Mouse (Mus musculus) spleen, adult 2 months (tissue): ENCODE results near the gene Cnppd1. TPM values are rescaled to one million over a fixed set of nuclear protein-coding genes. Genes with fewer than 3 reads are reported as not detected.

Experiments used
- DNase-seq, 2 experiments: peaks; one replicate each; pipeline versions ENCODE4 v3.0.0 to v3.0.0-alpha.2; 2012 to 2021; ENCODE audit warnings: low spot score in 2 of 2, low read depth in 1 of 2
- H3K27ac ChIP-seq: fragments of 200-500 bp; 2 replicates; pipeline ENCODE4 v1.5.1; 2012; ENCODE audit warnings: low read length, inconsistent platforms; ENCODE audit not compliant: insufficient read depth
- H3K27me3 ChIP-seq: fragments of 200-500 bp; 2 replicates; pipeline ENCODE4 v1.6.1; 2012; ENCODE audit warnings: mild to moderate bottlenecking, moderate library complexity, low read length, inconsistent platforms; ENCODE audit not compliant: control insufficient read depth, insufficient read depth
- H3K36me3 ChIP-seq: fragments of 200-500 bp; 2 replicates; pipeline ENCODE4 v1.6.1; 2012; ENCODE audit warnings: mild to moderate bottlenecking, low read length, inconsistent platforms; ENCODE audit not compliant: control insufficient read depth, insufficient read depth
- H3K4me1 ChIP-seq: fragments of 200-500 bp; 2 replicates; pipeline ENCODE4 v1.6.1; 2011; ENCODE audit warnings: inconsistent platforms; ENCODE audit not compliant: control insufficient read depth, insufficient read depth, insufficient read length
- H3K4me3 ChIP-seq: fragments of 200-500 bp; 2 replicates; pipeline ENCODE4 v1.5.1; 2011; ENCODE audit warnings: mild to moderate bottlenecking, inconsistent platforms; ENCODE audit not compliant: insufficient read depth, insufficient read length; ENCODE audit errors: extremely low read depth
- CTCF ChIP-seq: fragments of 200-500 bp; IDR thresholded peaks from 2 replicates; pipeline ENCODE4 v1.5.1; 2011; ENCODE audit warnings: mild to moderate bottlenecking, inconsistent platforms; ENCODE audit not compliant: insufficient read depth, insufficient read length, insufficient replicate concordance; ENCODE audit errors: extremely low read depth
- POLR2A ChIP-seq: fragments of 200-500 bp; IDR thresholded peaks from 2 replicates; pipeline ENCODE4 v1.6.1; 2011; ENCODE audit warnings: low read depth, low read length, inconsistent platforms
- WGBS: fragments of 180-500 bp; shearing (Covaris S2); methylation state at CpG from one replicate; pipeline ENCODE4 v1.1.7; 2018; 5-methylcytosine and 5-hydroxymethylcytosine counted together
- polyA plus RNA-seq: library from polyadenylated mRNA; depleted of rRNA; stranded (reverse); fragments of >200 nt; gene quantifications from 2 replicates; pipeline ENCODE4 v1.2.3, GENCODE M21; 2012

Gene Cnppd1
- polyA plus RNA-seq, 1 experiment = 59.3 TPM

- Histone ChIP-seq H3K4me3 (peak within 1 kb of the TSS; percentile 77), H3K4me1 (no peaks in the 10 kb centered on the region; the same call in 1 of the 2 replicates), H3K36me3 (peaks cover 20% of the 10 kb centered on the region), H3K27me3 (no peaks in the 10 kb centered on the region), H3K27ac (peak within 1 kb of the TSS; percentile 86)
- 4% methylated on average over 56 of the region's 59 CpGs for WGBS
- DNase-seq = peak; percentile 92 to 98
- TF ChIP-seq POLR2A (peak; percentile 40), CTCF (no peak)
These were observed 26.3 kb upstream of the Cnppd1 start, which contains the start of gene Zfand2b for GRCm38 (mm10) chr1:75168472-75169464. TSS of gene Zfand2b (plus strand) at chr1:75168646.

- H3K36me3 ChIP-seq = peaks cover 20% of the 10 kb centered on the region
- DNase-seq = no peak
- WGBS = 12% methylated on average over 7 of the region's 7 CpGs
- TF ChIP-seq CTCF (no peak), POLR2A (no peak)
- H3K27ac ChIP-seq = peak overlapping the region; percentile 61
- H3K27me3 ChIP-seq = no peaks in the 10 kb centered on the region
- H3K4me1 ChIP-seq = no peaks in the 10 kb centered on the region; the same call in 1 of the 2 replicates
- H3K4me3 ChIP-seq = peak overlapping the region; percentile 77
These were observed 25.6 kb upstream of the Cnppd1 start for GRCm38 (mm10) chr1:75168093-75168471.

GRCm38 (mm10) chr1:75160256-75160617 is 17.7 kb upstream of the Cnppd1 start:
- DNase-seq = no peak
- Histone ChIP-seq H3K4me1 (no peaks in the 10 kb centered on the region), H3K27me3 (no peaks in the 10 kb centered on the region), H3K4me3 (no peak overlapping the region), H3K36me3 (no peaks in the 10 kb centered on the region), H3K27ac (no peak overlapping the region)
- WGBS = 84% methylated on average over 4 of the region's 4 CpGs
- TF ChIP-seq POLR2A = no peak
- no peak for TF ChIP-seq CTCF

- DNase-seq = no peak
- no peaks in the 10 kb centered on the region for H3K27me3 ChIP-seq
- H3K4me3 ChIP-seq = no peak overlapping the region; the same call in 1 of the 2 replicates
- H3K4me1 ChIP-seq = no peaks in the 10 kb centered on the region
- TF ChIP-seq CTCF = no peak
- TF ChIP-seq POLR2A = no peak
- no peaks in the 10 kb centered on the region for H3K36me3 ChIP-seq
- H3K27ac ChIP-seq = no peak overlapping the region
- WGBS = 74% methylated on average over 5 of the region's 5 CpGs
These were observed 17.2 kb upstream of the Cnppd1 start for GRCm38 (mm10) chr1:75159540-75160255.

GRCm38 (mm10) chr1:75158990-75159389 is 16.5 kb upstream of the Cnppd1 start:
- H3K36me3 ChIP-seq = no peaks in the 10 kb centered on the region
- H3K4me3 ChIP-seq = no peak overlapping the region
- TF ChIP-seq POLR2A (no peak), CTCF (no peak)
- no peaks in the 10 kb centered on the region for H3K4me1 ChIP-seq
- no peak overlapping the region for H3K27ac ChIP-seq
- H3K27me3 ChIP-seq = no peaks in the 10 kb centered on the region
- no peak for DNase-seq

GRCm38 (mm10) chr1:75155837-75156236 is 13.3 kb upstream of the Cnppd1 start:
- Histone ChIP-seq H3K4me1 (no peaks in the 10 kb centered on the region), H3K36me3 (no peaks in the 10 kb centered on the region), H3K27me3 (no peaks in the 10 kb centered on the region), H3K27ac (no peak overlapping the region), H3K4me3 (no peak overlapping the region)
- no peak for DNase-seq
- WGBS = 50% methylated on average over 3 of the region's 3 CpGs
- TF ChIP-seq CTCF = no peak
- TF ChIP-seq POLR2A = no peak

GRCm38 (mm10) chr1:75148727-75149126 is 6.2 kb upstream of the Cnppd1 start:
- H3K27ac ChIP-seq = no peak overlapping the region
- no peaks in the 10 kb centered on the region for H3K4me1 ChIP-seq
- H3K4me3 ChIP-seq = no peak overlapping the region
- no peak for DNase-seq
- TF ChIP-seq CTCF (no peak), POLR2A (no peak)
- no peaks in the 10 kb centered on the region for H3K27me3 ChIP-seq
- WGBS = 91% methylated on average over 4 of the region's 4 CpGs
- H3K36me3 ChIP-seq = peaks cover 36% of the 10 kb centered on the region
